Mouse (Mus musculus) midbrain, embryonic 15.5 days (tissue): Measurements from ENCODE around the gene Castor2. TPM values are rescaled to one million over a fixed set of nuclear protein-coding genes. Genes with fewer than 3 reads are reported as not detected.

Experiments
- ATAC-seq: fragments of 200-750 bp; cut with Nextera tagmentation; replicated peaks from 2 replicates; pipeline ENCODE4 v1.8.0; 2017; ENCODE audit warnings: moderate TSS enrichment
- H3K27ac ChIP-seq: fragments of 300-500 bp; sonication (generic); 2 replicates; pipeline ENCODE4 v1.5.1; 2015; ENCODE audit warnings: mild to moderate bottlenecking, inconsistent platforms
- H3K27me3 ChIP-seq: fragments of 300-500 bp; sonication (generic); replicated peaks from 2 replicates; pipeline ENCODE4 v1.6.1; 2015; ENCODE audit warnings: inconsistent platforms
- H3K36me3 ChIP-seq: fragments of 300-500 bp; sonication (generic); replicated peaks from 2 replicates; pipeline ENCODE4 v1.6.1; 2015; ENCODE audit warnings: inconsistent platforms
- H3K4me1 ChIP-seq: fragments of 300-500 bp; sonication (generic); 2 replicates; pipeline ENCODE4 v1.6.1; 2015; ENCODE audit warnings: inconsistent platforms
- H3K4me2 ChIP-seq: fragments of 300-500 bp; sonication (generic); 2 replicates; pipeline ENCODE4 v1.6.1; 2015; ENCODE audit warnings: inconsistent platforms, mild to moderate bottlenecking, moderate library complexity
- H3K4me3 ChIP-seq: fragments of 300-500 bp; sonication (generic); 2 replicates; pipeline ENCODE4 v1.5.1; 2015; ENCODE audit warnings: mild to moderate bottlenecking, inconsistent platforms
- H3K9ac ChIP-seq: fragments of 300-500 bp; sonication (generic); 2 replicates; pipeline ENCODE4 v1.6.1; 2015; ENCODE audit warnings: mild to moderate bottlenecking, inconsistent platforms
- H3K9me3 ChIP-seq: fragments of 300-500 bp; sonication (generic); 2 replicates; pipeline ENCODE4 v1.6.1; 2016; ENCODE audit warnings: inconsistent platforms
- WGBS: fragments of 180-500 bp; shearing (Covaris S2); methylation state at CpG from one replicate; pipeline ENCODE4 v1.1.7; 2015; ENCODE audit warnings: mixed read lengths; 5-methylcytosine and 5-hydroxymethylcytosine counted together
- polyA plus RNA-seq: library from polyadenylated mRNA; unstranded; fragments of >200 nt; fragmentation: Nextera tagmentation; extraction: Ambion mirVana; gene quantifications from 2 replicates; pipeline ENCODE4 v1.2.1, GENCODE M21; 2015

Gene Castor2
- polyA plus RNA-seq, 1 experiment from 2014 or later, result 33.1 TPM

- ATAC-seq, result no peak
- Histone ChIP-seq H3K9ac (no peak overlapping the region), H3K4me3 (no peak overlapping the region), H3K27me3 (no peaks in the 10 kb centered on the region), H3K36me3 (0 out of 2 replicates have a peak, but pooled peaks cover 6% of the 10 kb centered on the region), H3K27ac (no peak overlapping the region), H3K4me1 (peaks cover 15% of the 10 kb centered on the region), H3K9me3 (no peaks in the 10 kb centered on the region), H3K4me2 (no peak overlapping the region)
- WGBS, result 43% methylated on average over 4 of the region's 4 CpGs
These were observed 73.7 kb downstream of the Castor2 start for GRCm38 (mm10) chr5:134173206-134173605.

- WGBS, result 11% methylated on average over 10 of the region's 10 CpGs
- H3K36me3 ChIP-seq, result 0 out of 2 replicates have a peak, but pooled peaks cover 6% of the 10 kb centered on the region
- peak overlapping the region; percentile 72 for H3K27ac ChIP-seq
- peak overlapping the region; percentile 51 for H3K9ac ChIP-seq
- no peaks in the 10 kb centered on the region for H3K27me3 ChIP-seq
- peaks cover 15% of the 10 kb centered on the region for H3K4me1 ChIP-seq
- peak overlapping the region; percentile 86 for H3K4me3 ChIP-seq
- H3K9me3 ChIP-seq, result no peaks in the 10 kb centered on the region
- H3K4me2 ChIP-seq, result peak overlapping the region; percentile 72
- 0 out of 2 replicates have a peak, but pooled peaks have one; percentile 2 for ATAC-seq
These were observed 76.2 kb downstream of the Castor2 start for GRCm38 (mm10) chr5:134175696-134176095.

- Histone ChIP-seq H3K9ac (peak within 1 kb of the TSS; percentile 51), H3K4me1 (peaks cover 15% of the 10 kb centered on the region), H3K27ac (peak within 1 kb of the TSS; percentile 72), H3K4me2 (peak within 1 kb of the TSS; percentile 72), H3K36me3 (0 out of 2 replicates have a peak, but pooled peaks cover 3% of the 10 kb centered on the region), H3K27me3 (no peaks in the 10 kb centered on the region), H3K4me3 (peak within 1 kb of the TSS; percentile 86), H3K9me3 (no peaks in the 10 kb centered on the region)
- ATAC-seq, result peak; percentile 92
- WGBS, result under 1% methylated on average over 72 of the region's 72 CpGs
These were observed 76.8 kb downstream of the Castor2 start, which contains the start of gene Rcc1l for GRCm38 (mm10) chr5:134176169-134176881. Gene Rcc1l (minus strand): TSS chr5:134176774.

GRCm38 (mm10) chr5:134178536-134178935, 79.0 kb downstream of the Castor2 start:
- H3K4me2 ChIP-seq, result no peak overlapping the region
- H3K4me3 ChIP-seq, result no peak overlapping the region
- no peak for ATAC-seq
- H3K9ac ChIP-seq, result no peak overlapping the region
- 75% methylated on average over 7 of the region's 7 CpGs for WGBS
- no peak overlapping the region for H3K27ac ChIP-seq
- peaks cover 26% of the 10 kb centered on the region for H3K4me1 ChIP-seq
- no peaks in the 10 kb centered on the region for H3K27me3 ChIP-seq
- no peaks in the 10 kb centered on the region for H3K9me3 ChIP-seq
- H3K36me3 ChIP-seq, result no peaks in the 10 kb centered on the region

- Histone ChIP-seq H3K36me3 (no peaks in the 10 kb centered on the region), H3K27ac (no peak overlapping the region), H3K4me1 (peaks cover 23% of the 10 kb centered on the region), H3K9ac (no peak overlapping the region), H3K27me3 (no peaks in the 10 kb centered on the region), H3K4me3 (no peak overlapping the region), H3K9me3 (no peaks in the 10 kb centered on the region), H3K4me2 (no peak overlapping the region)
- ATAC-seq, result no peak
- WGBS, result 25% methylated on average over 7 of the region's 7 CpGs
These were observed 80.4 kb downstream of the Castor2 start for GRCm38 (mm10) chr5:134179871-134180270.

GRCm38 (mm10) chr5:134182172-134182571, 82.7 kb downstream of the Castor2 start:
- Histone ChIP-seq H3K4me1 (peaks cover 12% of the 10 kb centered on the region), H3K9me3 (no peaks in the 10 kb centered on the region), H3K4me3 (no peak overlapping the region), H3K36me3 (no peaks in the 10 kb centered on the region), H3K27me3 (no peaks in the 10 kb centered on the region), H3K9ac (no peak overlapping the region), H3K27ac (no peak overlapping the region), H3K4me2 (no peak overlapping the region)
- no peak for ATAC-seq
- 59% methylated on average over 3 of the region's 3 CpGs for WGBS

GRCm38 (mm10) chr5:134182735-134183134, 83.2 kb downstream of the Castor2 start:
- peak overlapping the region; percentile 90 for H3K4me2 ChIP-seq
- no peaks in the 10 kb centered on the region for H3K36me3 ChIP-seq
- 60% methylated on average over 4 of the region's 4 CpGs for WGBS
- H3K4me3 ChIP-seq, result peak overlapping the region; percentile 68; the same call in 1 of the 2 replicates
- H3K4me1 ChIP-seq, result peaks cover 12% of the 10 kb centered on the region
- no peak for ATAC-seq
- no peaks in the 10 kb centered on the region for H3K27me3 ChIP-seq
- H3K27ac ChIP-seq, result no peak overlapping the region
- H3K9me3 ChIP-seq, result no peaks in the 10 kb centered on the region
- H3K9ac ChIP-seq, result peak overlapping the region; percentile 83; the same call in 1 of the 2 replicates

- no peak for ATAC-seq
- 57% methylated on average over 7 of the region's 7 CpGs for WGBS
These were observed 83.7 kb downstream of the Castor2 start for GRCm38 (mm10) chr5:134183162-134183561.

GRCm38 (mm10) chr5:134183880-134184808, 84.6 kb downstream of the Castor2 start, which contains the start of gene Gtf2ird2:
Gene Gtf2ird2 (plus strand): TSS chr5:134184019.
- peak within 1 kb of the TSS; percentile 90 for H3K4me2 ChIP-seq
- H3K4me1 ChIP-seq, result peaks cover 12% of the 10 kb centered on the region
- peak within 1 kb of the TSS; percentile 83 for H3K9ac ChIP-seq
- H3K9me3 ChIP-seq, result no peaks in the 10 kb centered on the region
- peak within 1 kb of the TSS; percentile 95 for H3K27ac ChIP-seq
- H3K27me3 ChIP-seq, result no peaks in the 10 kb centered on the region
- under 1% methylated on average over 92 of the region's 92 CpGs for WGBS
- ATAC-seq, result peak; percentile 96
- H3K4me3 ChIP-seq, result peak within 1 kb of the TSS; percentile 68
- no peaks in the 10 kb centered on the region for H3K36me3 ChIP-seq

More at GRCm38 (mm10) chr5:134183162-134183561, 83.7 kb downstream of the Castor2 start:
- peaks cover 12% of the 10 kb centered on the region for H3K4me1 ChIP-seq
- peak overlapping the region; percentile 90 for H3K4me2 ChIP-seq
- H3K4me3 ChIP-seq, result peak overlapping the region; percentile 68
- no peaks in the 10 kb centered on the region for H3K27me3 ChIP-seq
- H3K27ac ChIP-seq, result peak overlapping the region; percentile 95
- H3K36me3 ChIP-seq, result no peaks in the 10 kb centered on the region
- H3K9ac ChIP-seq, result peak overlapping the region; percentile 83
- no peaks in the 10 kb centered on the region for H3K9me3 ChIP-seq

GRCm38 (mm10) chr5:134186059-134186458, 86.5 kb downstream of the Castor2 start:
- H3K4me1 ChIP-seq, result peaks cover 12% of the 10 kb centered on the region
- no peak overlapping the region for H3K27ac ChIP-seq
- no peak for ATAC-seq
- H3K4me2 ChIP-seq, result no peak overlapping the region
- no peak overlapping the region for H3K4me3 ChIP-seq
- H3K9me3 ChIP-seq, result no peaks in the 10 kb centered on the region
- no peaks in the 10 kb centered on the region for H3K36me3 ChIP-seq
- H3K9ac ChIP-seq, result no peak overlapping the region
- H3K27me3 ChIP-seq, result no peaks in the 10 kb centered on the region
- WGBS, result 92% methylated on average over 3 of the region's 3 CpGs

- no peaks in the 10 kb centered on the region for H3K36me3 ChIP-seq
- H3K4me2 ChIP-seq, result no peak overlapping the region
- no peak for ATAC-seq
- 77% methylated on average over 4 of the region's 4 CpGs for WGBS
- peaks cover 12% of the 10 kb centered on the region for H3K4me1 ChIP-seq
- no peak overlapping the region for H3K27ac ChIP-seq
- H3K9me3 ChIP-seq, result no peaks in the 10 kb centered on the region
- H3K27me3 ChIP-seq, result no peaks in the 10 kb centered on the region
- no peak overlapping the region for H3K9ac ChIP-seq
- no peak overlapping the region for H3K4me3 ChIP-seq
These were observed 87.6 kb downstream of the Castor2 start for GRCm38 (mm10) chr5:134186961-134187731.
